Mouse (Mus musculus) kidney, embryonic 15.5 days (tissue): ENCODE results near the gene Scarb1. TPM values are rescaled to one million over a fixed set of nuclear protein-coding genes. Genes with fewer than 3 reads are reported as not detected.

Experiments used
- ATAC-seq: fragments of 200-750 bp; cut with Nextera tagmentation; replicated peaks from 2 replicates; pipeline ENCODE4 v1.8.0; 2017; ENCODE audit warnings: moderate TSS enrichment; ENCODE audit not compliant: low FRiP score
- H3K27ac ChIP-seq: fragments of 300-500 bp; sonication (generic); 2 replicates; pipeline ENCODE4 v1.5.1; 2015; ENCODE audit warnings: mild to moderate bottlenecking, inconsistent platforms
- H3K27me3 ChIP-seq: fragments of 300-500 bp; sonication (generic); 2 replicates; pipeline ENCODE4 v1.6.1; 2015; ENCODE audit warnings: inconsistent platforms
- H3K36me3 ChIP-seq: fragments of 300-500 bp; sonication (generic); 2 replicates; pipeline ENCODE4 v1.6.1; 2015; ENCODE audit warnings: inconsistent platforms
- H3K4me1 ChIP-seq: fragments of 300-500 bp; sonication (generic); 2 replicates; pipeline ENCODE4 v1.6.1; 2015; ENCODE audit warnings: inconsistent platforms
- H3K4me2 ChIP-seq: fragments of 300-500 bp; sonication (generic); 2 replicates; pipeline ENCODE4 v1.6.1; 2015; ENCODE audit warnings: moderate library complexity, mild to moderate bottlenecking, inconsistent platforms
- H3K4me3 ChIP-seq: fragments of 300-500 bp; sonication (generic); replicated peaks from 2 replicates; pipeline ENCODE4 v1.5.1; 2015; ENCODE audit warnings: mild to moderate bottlenecking, inconsistent platforms
- H3K9ac ChIP-seq: fragments of 300-500 bp; sonication (generic); 2 replicates; pipeline ENCODE4 v1.6.1; 2015; ENCODE audit warnings: mild to moderate bottlenecking, inconsistent platforms
- H3K9me3 ChIP-seq: fragments of 300-500 bp; sonication (generic); replicated peaks from 2 replicates; pipeline ENCODE4 v1.6.1; 2016; ENCODE audit warnings: inconsistent platforms
- WGBS: fragments of 180-500 bp; shearing (Covaris S2); methylation state at CpG from one replicate; pipeline ENCODE4 v1.1.7; 2015; ENCODE audit warnings: mixed read lengths; 5-methylcytosine and 5-hydroxymethylcytosine counted together
- polyA plus RNA-seq: library from polyadenylated mRNA; unstranded; fragments of >200 nt; fragmentation: Nextera tagmentation; extraction: Ambion mirVana; gene quantifications from 2 replicates; pipeline ENCODE4 v1.2.1, GENCODE M21; 2015

The Scarb1 gene
- polyA plus RNA-seq, 1 experiment from 2014 or later: 97.9 TPM

- 46% methylated on average over 11 of the region's 11 CpGs for WGBS
- no peaks in the 10 kb centered on the region for H3K9me3 ChIP-seq
- no peaks in the 10 kb centered on the region for H3K36me3 ChIP-seq
- H3K4me2 ChIP-seq: no peak overlapping the region
- H3K27me3 ChIP-seq: no peaks in the 10 kb centered on the region
- H3K27ac ChIP-seq: no peak overlapping the region
- peaks cover 35% of the 10 kb centered on the region for H3K4me1 ChIP-seq
- no peak for ATAC-seq
- no peak overlapping the region for H3K4me3 ChIP-seq
- H3K9ac ChIP-seq: no peak overlapping the region
Observed at GRCm38 (mm10) chr5:125325931-125326330, 15.0 kb downstream of the Scarb1 start.

GRCm38 (mm10) chr5:125325285-125325684, 15.6 kb downstream of the Scarb1 start:
- 64% methylated on average over 4 of the region's 4 CpGs for WGBS
- no peak for ATAC-seq
- Histone ChIP-seq H3K9ac (no peak overlapping the region), H3K27ac (no peak overlapping the region), H3K36me3 (no peaks in the 10 kb centered on the region), H3K9me3 (no peaks in the 10 kb centered on the region), H3K4me2 (no peak overlapping the region), H3K4me3 (no peak overlapping the region), H3K4me1 (peaks cover 28% of the 10 kb centered on the region), H3K27me3 (no peaks in the 10 kb centered on the region)

GRCm38 (mm10) chr5:125323939-125324480, 16.9 kb downstream of the Scarb1 start:
- Histone ChIP-seq H3K4me2 (no peak overlapping the region), H3K9ac (no peak overlapping the region), H3K36me3 (no peaks in the 10 kb centered on the region), H3K4me3 (no peak overlapping the region), H3K9me3 (no peaks in the 10 kb centered on the region), H3K27me3 (no peaks in the 10 kb centered on the region), H3K27ac (no peak overlapping the region), H3K4me1 (peaks cover 27% of the 10 kb centered on the region)
- ATAC-seq: no peak
- WGBS: 79% methylated on average over 7 of the region's 7 CpGs

GRCm38 (mm10) chr5:125323128-125323527, 17.8 kb downstream of the Scarb1 start:
- Histone ChIP-seq H3K9ac (no peak overlapping the region), H3K36me3 (no peaks in the 10 kb centered on the region), H3K27me3 (no peaks in the 10 kb centered on the region), H3K9me3 (no peaks in the 10 kb centered on the region), H3K4me3 (no peak overlapping the region), H3K4me1 (peaks cover 23% of the 10 kb centered on the region), H3K27ac (no peak overlapping the region), H3K4me2 (no peak overlapping the region)
- WGBS: 79% methylated on average over 6 of the region's 6 CpGs
- no peak for ATAC-seq

- H3K4me2 ChIP-seq: no peak overlapping the region
- 75% methylated on average over 3 of the region's 3 CpGs for WGBS
- no peak overlapping the region for H3K4me3 ChIP-seq
Observed at GRCm38 (mm10) chr5:125321836-125322235, 19.1 kb downstream of the Scarb1 start.

GRCm38 (mm10) chr5:125319057-125319800, 21.7 kb downstream of the Scarb1 start:
- no peak for ATAC-seq
- Histone ChIP-seq H3K36me3 (no peaks in the 10 kb centered on the region), H3K4me1 (peaks cover 13% of the 10 kb centered on the region), H3K27ac (peak overlapping the region; percentile 42; the same call in 1 of the 2 replicates), H3K9me3 (no peaks in the 10 kb centered on the region), H3K27me3 (no peaks in the 10 kb centered on the region), H3K4me3 (no peak overlapping the region), H3K4me2 (no peak overlapping the region), H3K9ac (no peak overlapping the region)
- WGBS: 73% methylated on average over 16 of the region's 16 CpGs

More at GRCm38 (mm10) chr5:125321836-125322235, 19.1 kb downstream of the Scarb1 start:
- Histone ChIP-seq H3K36me3 (no peaks in the 10 kb centered on the region), H3K9ac (no peak overlapping the region), H3K27me3 (no peaks in the 10 kb centered on the region), H3K9me3 (no peaks in the 10 kb centered on the region), H3K4me1 (peaks cover 23% of the 10 kb centered on the region), H3K27ac (no peak overlapping the region)
- no peak for ATAC-seq

- no peak overlapping the region for H3K9ac ChIP-seq
- no peaks in the 10 kb centered on the region for H3K9me3 ChIP-seq
- no peaks in the 10 kb centered on the region for H3K36me3 ChIP-seq
- no peak for ATAC-seq
- no peak overlapping the region for H3K4me2 ChIP-seq
- H3K27me3 ChIP-seq: no peaks in the 10 kb centered on the region
- H3K4me3 ChIP-seq: no peak overlapping the region
- H3K27ac ChIP-seq: no peak overlapping the region
- WGBS: 83% methylated on average over 8 of the region's 8 CpGs
- peaks cover 24% of the 10 kb centered on the region for H3K4me1 ChIP-seq
Observed at GRCm38 (mm10) chr5:125317953-125318352, 22.9 kb downstream of the Scarb1 start.

- Histone ChIP-seq H3K4me3 (no peak overlapping the region), H3K27ac (no peak overlapping the region), H3K27me3 (no peaks in the 10 kb centered on the region), H3K9me3 (no peaks in the 10 kb centered on the region), H3K4me2 (no peak overlapping the region), H3K9ac (no peak overlapping the region), H3K4me1 (peaks cover 31% of the 10 kb centered on the region), H3K36me3 (no peaks in the 10 kb centered on the region)
- no peak for ATAC-seq
- 56% methylated on average over 7 of the region's 7 CpGs for WGBS
Observed at GRCm38 (mm10) chr5:125317296-125317695, 23.6 kb downstream of the Scarb1 start.

- 71% methylated on average over 2 of the region's 2 CpGs for WGBS
Observed at GRCm38 (mm10) chr5:125316771-125317170, 24.1 kb downstream of the Scarb1 start.

GRCm38 (mm10) chr5:125315110-125315509, 25.8 kb downstream of the Scarb1 start:
- Histone ChIP-seq H3K4me3 (no peak overlapping the region), H3K27me3 (no peaks in the 10 kb centered on the region), H3K36me3 (no peaks in the 10 kb centered on the region), H3K9me3 (no peaks in the 10 kb centered on the region), H3K4me2 (no peak overlapping the region), H3K27ac (no peak overlapping the region), H3K9ac (no peak overlapping the region), H3K4me1 (peaks cover 48% of the 10 kb centered on the region)
- no peak for ATAC-seq
- WGBS: 86% methylated on average over 1 of the region's 1 CpGs

More at GRCm38 (mm10) chr5:125316771-125317170, 24.1 kb downstream of the Scarb1 start:
- H3K4me2 ChIP-seq: no peak overlapping the region
- no peaks in the 10 kb centered on the region for H3K27me3 ChIP-seq
- H3K36me3 ChIP-seq: no peaks in the 10 kb centered on the region
- no peaks in the 10 kb centered on the region for H3K9me3 ChIP-seq
- H3K4me3 ChIP-seq: no peak overlapping the region
- ATAC-seq: no peak
- peaks cover 32% of the 10 kb centered on the region for H3K4me1 ChIP-seq
- H3K9ac ChIP-seq: no peak overlapping the region
- no peak overlapping the region for H3K27ac ChIP-seq

GRCm38 (mm10) chr5:125313991-125314390, 26.9 kb downstream of the Scarb1 start:
- no peak overlapping the region for H3K4me2 ChIP-seq
- H3K9ac ChIP-seq: no peak overlapping the region
- no peaks in the 10 kb centered on the region for H3K9me3 ChIP-seq
- no peaks in the 10 kb centered on the region for H3K36me3 ChIP-seq
- 73% methylated on average over 11 of the region's 11 CpGs for WGBS
- ATAC-seq: no peak
- H3K4me3 ChIP-seq: no peak overlapping the region
- no peaks in the 10 kb centered on the region for H3K27me3 ChIP-seq
- peak overlapping the region; percentile 54; the same call in 1 of the 2 replicates for H3K27ac ChIP-seq
- peaks cover 52% of the 10 kb centered on the region for H3K4me1 ChIP-seq

- Histone ChIP-seq H3K4me3 (no peak overlapping the region), H3K36me3 (no peaks in the 10 kb centered on the region), H3K9ac (no peak overlapping the region), H3K27me3 (no peaks in the 10 kb centered on the region), H3K9me3 (no peaks in the 10 kb centered on the region), H3K4me1 (peaks cover 52% of the 10 kb centered on the region), H3K4me2 (peak overlapping the region; percentile 33), H3K27ac (peak overlapping the region; percentile 54)
- 0 out of 2 replicates have a peak, but pooled peaks have one; percentile 31 for ATAC-seq
- WGBS: 67% methylated on average over 13 of the region's 13 CpGs
Observed at GRCm38 (mm10) chr5:125312970-125313597, 27.8 kb downstream of the Scarb1 start.
